Mouse (Mus musculus): ENCODE data around the gene Ace3. TPM values are rescaled to one million over a fixed set of nuclear protein-coding genes. Genes with fewer than 3 reads are reported as not detected.

Gene Ace3
- polyA plus RNA-seq, 1 experiment from 2014 or later, result not detected

DNA sequence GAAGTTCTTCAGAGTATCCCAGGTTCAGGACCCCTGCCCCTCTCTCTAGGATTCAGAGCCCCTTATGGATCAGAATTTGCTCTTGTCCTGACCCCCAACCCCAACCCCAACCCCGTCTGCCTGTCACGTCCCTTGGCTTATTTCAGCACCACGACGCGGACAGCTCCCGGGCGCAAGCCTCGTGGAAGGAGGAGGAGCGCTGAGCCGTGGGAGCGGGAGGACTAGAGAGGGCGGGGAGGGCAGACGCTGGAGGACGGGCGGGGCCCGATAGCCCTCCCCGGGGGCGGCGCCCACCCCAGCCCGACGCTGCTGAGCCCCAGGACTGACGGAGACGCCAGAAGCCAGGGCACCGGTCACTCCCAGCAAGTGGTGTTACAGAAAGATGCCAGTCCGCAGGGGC, 13.3 kb downstream of the Ace3 start, which contains the start of gene Kcnh6:
TSS of gene Kcnh6 (plus strand) at position 304 of the 400 bp plus-strand sequence.
- WGBS, result 2% methylated on average over 25 of the region's 25 CpGs
- no peak for TF ChIP-seq CTCF (IDR thresholded peaks at IDR 0.05; ENCODE audit: low read depth)
- peak within 1 kb of the TSS; percentile 64 for H3K4me2 ChIP-seq (replicated peaks; ENCODE audit: low read depth)
- H3K4me3 ChIP-seq (ENCODE audit: low read depth, low read length), result peak within 1 kb of the TSS; percentile 26
- 0 out of 2 replicates have a peak, but pooled peaks cover 5% of the 10 kb centered on the region for H3K27me3 ChIP-seq (replicated peaks; ENCODE audit: control insufficient read depth, insufficient read depth, low read length)
- H3K9ac ChIP-seq (ENCODE audit: low read depth, low read length), result no peak within 1 kb of the TSS
- ATAC-seq, result peak; percentile 34; the same call in 1 of the 2 replicates
- no peak within 1 kb of the TSS for H3K27ac ChIP-seq (ENCODE audit: low read depth, low read length)
- H3K9me3 ChIP-seq (ENCODE audit: control insufficient read depth), result no peaks in the 10 kb centered on the region
- no peaks in the 10 kb centered on the region for H3K36me3 ChIP-seq (ENCODE audit: control insufficient read depth, insufficient read depth)
- 0 out of 2 replicates have a peak, but pooled peaks cover 5% of the 10 kb centered on the region for H3K4me1 ChIP-seq (replicated peaks; ENCODE audit: control insufficient read depth, insufficient read depth, low read length)

DNA sequence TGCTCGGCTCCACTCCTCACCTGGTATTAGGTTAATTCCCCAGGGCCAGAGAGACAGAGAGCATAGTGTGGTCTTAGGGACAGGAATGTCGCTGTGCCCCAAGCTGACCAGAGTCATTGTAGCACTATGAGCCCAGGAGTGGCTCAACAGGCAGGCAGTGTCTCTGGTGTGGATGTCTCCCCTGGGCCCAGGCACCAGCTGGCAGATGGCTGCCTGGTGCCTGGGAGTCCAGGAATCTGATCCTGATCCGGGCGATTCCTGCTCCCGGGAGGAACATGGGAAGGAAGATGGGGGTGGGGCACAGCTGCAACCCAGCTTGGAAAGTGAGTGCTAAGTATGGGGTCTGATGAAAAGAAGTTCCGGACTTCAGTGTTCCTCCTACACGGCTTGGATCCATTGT, 18.2 kb downstream of the Ace3 start:
- ATAC-seq, result no peak
- Histone ChIP-seq H3K9ac (ENCODE audit: low read depth, low read length) (no peak overlapping the region), H3K27ac (ENCODE audit: low read depth, low read length) (no peak overlapping the region), H3K9me3 (ENCODE audit: control insufficient read depth) (no peaks in the 10 kb centered on the region), H3K27me3 (replicated peaks; ENCODE audit: control insufficient read depth, insufficient read depth, low read length) (0 out of 2 replicates have a peak, but pooled peaks cover 5% of the 10 kb centered on the region), H3K36me3 (ENCODE audit: control insufficient read depth, insufficient read depth) (no peaks in the 10 kb centered on the region), H3K4me2 (replicated peaks; ENCODE audit: low read depth) (no peak overlapping the region), H3K4me1 (replicated peaks; ENCODE audit: control insufficient read depth, insufficient read depth, low read length) (no peaks in the 10 kb centered on the region), H3K4me3 (ENCODE audit: low read depth, low read length) (no peak overlapping the region)
- no peak for TF ChIP-seq CTCF (IDR thresholded peaks at IDR 0.05; ENCODE audit: low read depth)
- 53% methylated on average over 7 of the region's 7 CpGs for WGBS

GRCm38 (mm10) chr11:106013556-106014225, 19.2 kb downstream of the Ace3 start:
- Histone ChIP-seq H3K9me3 (ENCODE audit: control insufficient read depth) (no peaks in the 10 kb centered on the region), H3K9ac (ENCODE audit: low read depth, low read length) (no peak overlapping the region), H3K4me2 (replicated peaks; ENCODE audit: low read depth) (no peak overlapping the region), H3K4me3 (ENCODE audit: low read depth, low read length) (no peak overlapping the region), H3K4me1 (replicated peaks; ENCODE audit: control insufficient read depth, insufficient read depth, low read length) (no peaks in the 10 kb centered on the region), H3K36me3 (ENCODE audit: control insufficient read depth, insufficient read depth) (no peaks in the 10 kb centered on the region), H3K27ac (ENCODE audit: low read depth, low read length) (no peak overlapping the region), H3K27me3 (replicated peaks; ENCODE audit: control insufficient read depth, insufficient read depth, low read length) (0 out of 2 replicates have a peak, but pooled peaks cover 5% of the 10 kb centered on the region)
- 58% methylated on average over 11 of the region's 11 CpGs for whole genome bisulfite sequencing
- no peak for TF ChIP-seq CTCF (IDR thresholded peaks at IDR 0.05; ENCODE audit: low read depth)
- no peak for ATAC-seq

GRCm38 (mm10) chr11:106016440-106016839, 22.0 kb downstream of the Ace3 start:
- TF ChIP-seq CTCF (IDR thresholded peaks at IDR 0.05; ENCODE audit: low read depth), result no peak
- Histone ChIP-seq H3K27me3 (replicated peaks; ENCODE audit: control insufficient read depth, insufficient read depth, low read length) (0 out of 2 replicates have a peak, but pooled peaks cover 9% of the 10 kb centered on the region), H3K36me3 (ENCODE audit: control insufficient read depth, insufficient read depth) (no peaks in the 10 kb centered on the region), H3K9me3 (ENCODE audit: control insufficient read depth) (no peaks in the 10 kb centered on the region), H3K9ac (ENCODE audit: low read depth, low read length) (no peak overlapping the region), H3K4me3 (ENCODE audit: low read depth, low read length) (no peak overlapping the region), H3K27ac (ENCODE audit: low read depth, low read length) (no peak overlapping the region), H3K4me2 (replicated peaks; ENCODE audit: low read depth) (no peak overlapping the region), H3K4me1 (replicated peaks; ENCODE audit: control insufficient read depth, insufficient read depth, low read length) (no peaks in the 10 kb centered on the region)
- whole genome bisulfite sequencing, result 66% methylated on average over 5 of the region's 5 CpGs
- ATAC-seq, result no peak

- Histone ChIP-seq H3K36me3 (ENCODE audit: control insufficient read depth, insufficient read depth) (no peaks in the 10 kb centered on the region), H3K4me2 (replicated peaks; ENCODE audit: low read depth) (peak overlapping the region; percentile 65), H3K4me3 (ENCODE audit: low read depth, low read length) (peak overlapping the region; percentile 22), H3K27ac (ENCODE audit: low read depth, low read length) (no peak overlapping the region), H3K9ac (ENCODE audit: low read depth, low read length) (no peak overlapping the region), H3K4me1 (replicated peaks; ENCODE audit: control insufficient read depth, insufficient read depth, low read length) (no peaks in the 10 kb centered on the region), H3K9me3 (ENCODE audit: control insufficient read depth) (no peaks in the 10 kb centered on the region), H3K27me3 (replicated peaks; ENCODE audit: control insufficient read depth, insufficient read depth, low read length) (0 out of 2 replicates have a peak, but pooled peaks cover 9% of the 10 kb centered on the region)
- no peak for TF ChIP-seq CTCF (IDR thresholded peaks at IDR 0.05; ENCODE audit: low read depth)
- ATAC-seq, result no peak
- WGBS, result 2% methylated on average over 49 of the region's 50 CpGs
Observed at GRCm38 (mm10) chr11:106020051-106020763, 25.7 kb downstream of the Ace3 start.

DNA sequence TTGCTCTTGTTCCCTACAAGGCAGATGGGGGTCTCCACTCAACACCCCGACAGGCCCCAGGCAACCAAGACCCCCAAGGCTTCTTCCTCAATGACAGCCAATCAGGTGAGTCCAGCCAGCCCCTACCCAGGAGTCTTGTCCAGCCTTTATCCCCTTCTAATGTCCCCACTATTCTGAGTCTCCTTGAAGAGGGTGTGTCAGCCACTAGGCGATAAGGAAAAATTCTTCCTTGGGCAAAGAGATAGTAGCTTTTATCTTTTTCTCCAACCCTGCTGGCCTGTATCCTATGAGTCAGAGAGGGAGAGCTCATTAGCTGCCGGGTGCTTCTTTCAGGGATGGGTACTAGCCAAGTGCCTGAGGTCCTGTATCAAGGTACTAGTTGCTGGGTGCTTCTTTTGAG, 31.3 kb downstream of the Ace3 start:
- Histone ChIP-seq H3K9ac (ENCODE audit: low read depth, low read length) (no peak overlapping the region), H3K4me1 (replicated peaks; ENCODE audit: control insufficient read depth, insufficient read depth, low read length) (no peaks in the 10 kb centered on the region), H3K36me3 (ENCODE audit: control insufficient read depth, insufficient read depth) (no peaks in the 10 kb centered on the region), H3K4me3 (ENCODE audit: low read depth, low read length) (no peak overlapping the region), H3K27ac (ENCODE audit: low read depth, low read length) (no peak overlapping the region), H3K4me2 (replicated peaks; ENCODE audit: low read depth) (no peak overlapping the region), H3K27me3 (replicated peaks; ENCODE audit: control insufficient read depth, insufficient read depth, low read length) (no peaks in the 10 kb centered on the region), H3K9me3 (ENCODE audit: control insufficient read depth) (no peaks in the 10 kb centered on the region)
- no peak for TF ChIP-seq CTCF (IDR thresholded peaks at IDR 0.05; ENCODE audit: low read depth)
- 50% methylated on average over 3 of the region's 3 CpGs for WGBS
- ATAC-seq, result no peak
